Mouse (Mus musculus): ENCODE data around the gene Irf2bpl.
A peak's percentile ranks its signal among the peaks of the same experiment; 100 is the strongest.

Irf2bpl gene

GRCm38 (mm10) chr12:86884197-86885058 is at the start of gene Irf2bpl:
Gene Irf2bpl, minus strand, starts transcription at chr12:86884798.
- peak; percentile 98 for DNase-seq

- DNase-seq, result no peak
Measured at GRCm38 (mm10) chr12:86932575-86932952, 48.0 kb upstream of the Irf2bpl start.

- DNase-seq, result peak; percentile 62
Measured at GRCm38 (mm10) chr12:86931919-86932574, 47.4 kb upstream of the Irf2bpl start.

- no peak for DNase-seq
Measured at GRCm38 (mm10) chr12:86930934-86931729, 46.5 kb upstream of the Irf2bpl start.

GRCm38 (mm10) chr12:86923837-86924236 is 39.2 kb upstream of the Irf2bpl start:
- peak; percentile 67 for DNase-seq

- no peak for DNase-seq
Measured at GRCm38 (mm10) chr12:86918983-86919722, 34.6 kb upstream of the Irf2bpl start.

GRCm38 (mm10) chr12:86918361-86918967 is 33.9 kb upstream of the Irf2bpl start:
- DNase-seq, result no peak

- no peak for DNase-seq
Measured at GRCm38 (mm10) chr12:86916796-86917573, 32.4 kb upstream of the Irf2bpl start.

- DNase-seq, result no peak
Measured at GRCm38 (mm10) chr12:86915617-86916016, 31.0 kb upstream of the Irf2bpl start.

- no peak for DNase-seq
Measured at GRCm38 (mm10) chr12:86914756-86915155, 30.2 kb upstream of the Irf2bpl start.

GRCm38 (mm10) chr12:86914351-86914750 is 29.8 kb upstream of the Irf2bpl start:
- no peak for DNase-seq

GRCm38 (mm10) chr12:86912335-86913093 is 27.9 kb upstream of the Irf2bpl start:
- DNase-seq, result no peak

GRCm38 (mm10) chr12:86911482-86911931 is 26.9 kb upstream of the Irf2bpl start:
- DNase-seq, result peak; percentile 74

GRCm38 (mm10) chr12:86906395-86906794 is 21.8 kb upstream of the Irf2bpl start:
- peak; percentile 85 for DNase-seq

- no peak for DNase-seq
Measured at GRCm38 (mm10) chr12:86905876-86906275, 21.3 kb upstream of the Irf2bpl start.

- DNase-seq, result no peak
Measured at GRCm38 (mm10) chr12:86905203-86905602, 20.6 kb upstream of the Irf2bpl start.

- DNase-seq, result no peak
Measured at GRCm38 (mm10) chr12:86903828-86904806, 19.5 kb upstream of the Irf2bpl start.

GRCm38 (mm10) chr12:86899461-86900179 is 15.0 kb upstream of the Irf2bpl start:
- no peak for DNase-seq
